Mouse (Mus musculus): ENCODE data around the gene Rnf130. TPM values are rescaled to one million over a fixed set of nuclear protein-coding genes. Genes with fewer than 3 reads are reported as not detected.

Gene Rnf130
- polyA plus RNA-seq, 1 experiment, result 24.3 TPM

DNA sequence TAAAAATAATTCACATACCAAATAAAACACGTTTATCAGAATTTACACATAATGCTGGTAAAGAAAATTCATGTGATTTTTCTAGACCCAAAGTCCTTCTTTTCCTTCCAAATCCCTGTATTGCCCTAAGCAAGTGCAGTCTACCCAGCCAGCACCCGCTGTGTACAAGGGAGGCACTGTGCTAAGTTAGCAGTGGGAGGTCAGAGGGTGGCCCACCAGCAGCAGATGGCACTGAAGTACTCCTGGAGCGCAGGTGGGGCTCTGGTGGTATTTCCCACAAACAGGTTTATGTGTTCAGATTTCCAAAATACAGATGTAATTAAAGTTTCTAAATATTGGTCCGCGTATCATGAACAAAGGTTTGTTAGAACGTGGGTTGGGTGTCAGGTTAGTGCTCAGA is 71.9 kb downstream of the Rnf130 start:
- no peak for TF ChIP-seq GATA1 (IDR thresholded peaks at IDR 0.05; ENCODE audit: low read length)

DNA sequence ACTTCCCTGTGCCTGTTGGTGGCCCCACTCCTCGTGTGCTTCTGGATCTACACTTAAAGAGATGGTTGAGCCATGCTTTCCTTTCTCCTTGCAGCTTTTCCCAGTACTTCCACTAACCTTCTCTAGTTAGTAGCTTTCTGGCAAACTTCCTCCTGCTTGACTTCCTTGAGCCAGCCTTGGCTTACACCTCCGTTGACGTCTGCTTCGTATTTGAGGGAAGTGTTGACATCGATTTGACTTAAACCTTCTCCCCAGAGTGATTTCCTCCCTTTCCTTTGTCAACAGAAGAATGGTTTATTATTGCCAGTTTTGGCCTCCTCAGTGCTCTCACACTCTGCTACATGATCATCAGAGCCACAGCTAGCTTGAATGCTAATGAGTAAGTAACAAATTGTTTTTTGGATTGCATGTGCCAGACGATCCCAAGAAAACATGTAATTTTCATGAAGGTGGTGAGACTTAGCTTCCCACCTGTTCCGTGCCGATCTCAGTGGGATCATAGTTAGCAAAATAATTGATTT is 73.9 kb downstream of the Rnf130 start:
- TF ChIP-seq GATA1 (IDR thresholded peaks at IDR 0.05; ENCODE audit: low read length), result no peak

DNA sequence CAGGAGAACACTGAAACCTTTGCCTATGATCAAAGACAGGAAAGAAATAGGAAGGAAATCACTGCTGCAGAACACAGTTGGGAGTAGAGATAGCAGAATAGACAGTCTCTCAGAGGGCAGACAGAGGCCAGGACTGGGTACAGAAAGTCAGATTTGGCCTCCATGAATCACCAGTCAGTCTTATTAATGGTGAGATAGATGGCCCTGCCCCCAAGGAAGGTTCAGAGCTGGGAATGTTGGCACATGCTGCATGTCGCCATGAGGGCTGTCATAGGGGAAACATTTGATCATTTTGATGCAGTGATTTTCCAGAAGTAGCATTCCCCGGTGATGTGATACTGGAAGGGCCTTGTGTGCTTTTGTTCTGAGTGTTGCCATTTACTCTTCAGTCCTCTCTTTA is 74.5 kb downstream of the Rnf130 start:
- no peak for TF ChIP-seq GATA1 (IDR thresholded peaks at IDR 0.05; ENCODE audit: low read length)

DNA sequence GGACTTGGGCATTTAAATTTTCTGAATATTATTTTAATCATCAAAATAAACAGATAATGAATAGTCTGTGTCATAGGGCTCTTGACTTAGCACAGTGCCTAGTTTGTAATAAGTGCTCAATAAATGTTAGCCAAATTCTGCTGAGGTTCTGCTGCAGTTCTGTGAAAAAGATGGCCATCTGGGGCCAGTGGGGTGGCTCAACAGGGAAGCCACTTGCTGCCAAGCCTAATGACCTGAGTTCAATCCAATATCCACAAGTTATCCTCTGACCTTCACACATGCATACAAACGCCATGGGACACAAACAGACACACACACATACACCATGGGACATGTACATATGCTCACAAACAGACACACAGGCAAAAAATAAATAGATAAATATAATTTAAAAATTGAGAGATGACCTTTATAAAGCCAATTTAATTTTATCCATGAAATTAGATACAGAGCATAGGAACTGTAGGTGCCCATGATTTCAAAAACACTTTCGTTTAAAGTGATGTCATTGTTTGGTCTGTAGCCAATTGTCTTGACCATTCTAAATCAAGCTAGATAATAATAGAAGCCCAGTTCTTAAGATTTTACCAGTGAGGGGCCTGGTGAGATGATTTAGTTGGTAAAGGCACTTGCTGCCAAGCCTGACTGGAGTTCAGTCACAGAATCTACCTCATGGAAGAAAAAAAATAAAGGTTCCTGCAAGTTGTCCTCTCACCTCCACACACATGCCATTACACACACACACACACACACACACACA is 75.6 kb downstream of the Rnf130 start:
- TF ChIP-seq GATA1 (IDR thresholded peaks at IDR 0.05; ENCODE audit: low read length), result no peak

DNA sequence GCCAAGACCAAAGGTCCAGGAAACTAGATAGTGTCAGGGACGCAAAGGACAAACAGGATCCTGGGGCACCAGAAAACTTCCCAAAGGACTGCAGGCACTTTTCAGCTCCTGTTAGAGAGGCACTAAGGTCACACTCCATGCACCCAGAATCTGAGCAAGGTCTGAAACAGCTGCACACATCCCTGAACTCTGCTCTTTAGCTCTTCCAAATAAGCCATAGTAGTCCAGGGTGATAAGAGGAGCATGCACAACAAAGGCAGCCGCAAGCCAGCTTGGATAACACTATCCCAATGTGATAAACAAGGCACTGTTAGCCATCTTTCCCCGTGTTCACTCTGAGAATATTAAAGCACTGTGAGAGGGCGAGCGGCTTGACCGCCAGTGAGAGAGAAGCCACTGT is 78.9 kb downstream of the Rnf130 start:
- no peak for TF ChIP-seq GATA1 (IDR thresholded peaks at IDR 0.05; ENCODE audit: low read length)

DNA sequence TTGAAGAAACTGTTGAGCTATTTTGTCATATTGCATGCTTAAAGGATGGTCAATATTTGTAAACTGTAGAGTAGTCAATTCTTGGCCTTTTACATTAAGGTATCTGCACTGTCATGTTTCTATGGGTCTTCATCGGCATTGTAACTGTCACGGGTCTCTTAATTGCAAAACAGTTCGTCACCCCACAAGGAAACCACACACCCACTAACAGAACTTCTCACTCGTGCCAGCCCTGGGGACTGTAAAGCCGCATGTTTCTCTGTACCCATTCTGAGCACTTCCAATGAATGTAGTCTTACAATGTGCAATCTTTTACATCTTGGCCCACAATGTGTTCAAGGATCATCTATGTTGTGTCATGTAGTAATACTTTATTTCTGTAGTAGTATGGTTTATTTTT is 80.1 kb downstream of the Rnf130 start:
- TF ChIP-seq GATA1 (IDR thresholded peaks at IDR 0.05; ENCODE audit: low read length), result no peak

DNA sequence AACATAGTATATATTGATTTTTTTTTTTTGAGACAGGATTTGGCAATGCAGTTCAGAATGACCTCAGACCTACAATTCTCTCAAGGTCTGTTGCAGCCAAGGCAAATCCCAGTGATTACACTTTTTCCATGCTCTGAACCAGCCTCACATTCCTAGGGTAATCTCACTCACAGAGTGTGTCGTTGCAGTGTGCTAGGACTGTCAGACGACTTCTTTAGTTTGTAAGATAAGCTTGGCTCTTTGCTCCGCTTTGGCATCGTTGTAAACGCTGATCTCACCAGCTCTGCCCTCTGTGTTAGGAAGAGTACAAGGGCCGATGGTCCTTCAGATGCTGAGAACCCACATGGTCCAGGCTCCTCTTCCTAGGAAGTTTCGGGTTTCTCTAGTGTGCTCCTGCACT is 80.9 kb downstream of the Rnf130 start:
- no peak for TF ChIP-seq GATA1 (IDR thresholded peaks at IDR 0.05; ENCODE audit: low read length)

DNA sequence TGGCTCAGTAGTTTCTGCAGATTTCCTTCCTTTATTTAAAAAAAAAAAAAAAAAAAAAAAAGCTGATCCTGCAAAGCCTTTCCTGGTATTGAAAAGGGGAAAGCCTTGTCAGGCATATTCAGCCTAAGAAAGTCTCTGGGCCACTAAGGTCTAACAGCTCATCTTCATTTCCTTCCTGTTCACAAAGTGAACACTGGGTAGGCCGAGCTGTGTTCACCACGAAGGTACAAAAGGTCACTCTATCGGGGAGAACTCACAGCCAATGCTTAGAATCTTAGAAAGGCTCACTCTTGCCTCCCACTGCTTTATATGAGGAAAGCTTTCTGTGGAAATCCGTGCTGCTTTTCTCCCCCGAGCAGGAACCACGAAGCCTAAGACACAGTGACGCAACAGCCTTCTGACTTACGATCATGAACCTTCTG is 83.7 kb downstream of the Rnf130 start:
- TF ChIP-seq GATA1 (IDR thresholded peaks at IDR 0.05; ENCODE audit: low read length), result no peak

DNA sequence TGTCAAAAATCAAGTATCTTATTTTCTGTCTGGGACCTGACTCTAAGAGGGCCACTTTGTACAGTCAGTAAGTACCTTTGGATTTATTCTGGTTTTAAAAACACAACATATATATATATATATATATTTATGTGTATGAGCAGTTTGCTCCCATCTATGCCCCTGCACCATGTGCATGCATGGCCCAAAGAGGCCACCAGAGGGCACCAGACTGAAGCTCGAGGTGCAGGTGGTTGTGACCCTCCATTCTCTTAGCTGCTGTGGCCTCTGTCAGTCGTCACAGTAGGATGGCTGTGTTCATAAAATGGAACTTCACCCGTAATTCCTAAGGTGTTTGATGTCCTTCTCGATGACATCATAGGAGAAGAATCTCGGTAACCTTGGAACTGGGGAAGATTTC is 89.2 kb downstream of the Rnf130 start:
- TF ChIP-seq GATA1 (IDR thresholded peaks at IDR 0.05; ENCODE audit: low read length), result no peak

DNA sequence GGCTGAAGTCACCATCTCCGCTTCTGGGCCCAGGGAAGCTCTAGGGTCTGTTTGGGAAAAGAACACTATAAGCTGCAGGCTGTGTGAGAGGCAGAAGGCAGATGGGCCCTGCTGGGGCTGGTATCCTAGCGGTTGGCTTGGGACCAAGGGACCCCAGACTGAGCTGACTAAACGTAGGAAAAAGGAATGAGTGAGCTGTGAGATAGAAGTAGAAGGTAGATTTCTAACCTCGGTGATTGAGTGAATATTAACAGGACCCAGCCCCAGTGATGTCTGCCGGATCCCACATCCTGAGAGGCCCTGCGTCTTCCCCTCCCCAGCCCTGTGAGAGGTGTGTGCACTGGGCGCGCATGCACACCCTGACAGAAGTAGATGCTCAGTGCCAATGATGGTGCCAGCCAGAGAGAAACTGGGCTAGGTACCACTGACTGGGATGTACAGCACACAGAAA is 97.5 kb downstream of the Rnf130 start:
- no peak for TF ChIP-seq GATA1 (IDR thresholded peaks at IDR 0.05; ENCODE audit: low read length)

DNA sequence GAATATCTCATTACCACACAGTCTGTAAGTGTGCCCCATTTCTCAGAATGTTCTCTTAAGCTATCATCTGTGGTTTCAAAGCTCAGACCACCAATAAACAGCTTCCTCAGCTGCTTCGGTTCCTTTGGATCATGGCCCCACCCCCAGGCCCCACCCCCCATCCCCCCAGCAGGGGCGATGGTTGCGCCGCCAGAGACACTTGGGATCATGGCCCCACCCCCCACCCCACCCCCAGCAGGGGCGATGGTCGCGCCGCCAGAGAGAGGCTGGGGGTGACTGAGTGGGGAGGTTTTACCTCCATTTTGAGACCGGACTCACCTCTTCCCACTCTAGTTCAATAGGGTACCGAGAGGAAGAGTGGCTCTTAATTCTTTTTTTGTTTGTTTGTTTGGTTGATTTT is 102.6 kb downstream of the Rnf130 start:
- TF ChIP-seq GATA1 (IDR thresholded peaks at IDR 0.05; ENCODE audit: low read length), result no peak

DNA sequence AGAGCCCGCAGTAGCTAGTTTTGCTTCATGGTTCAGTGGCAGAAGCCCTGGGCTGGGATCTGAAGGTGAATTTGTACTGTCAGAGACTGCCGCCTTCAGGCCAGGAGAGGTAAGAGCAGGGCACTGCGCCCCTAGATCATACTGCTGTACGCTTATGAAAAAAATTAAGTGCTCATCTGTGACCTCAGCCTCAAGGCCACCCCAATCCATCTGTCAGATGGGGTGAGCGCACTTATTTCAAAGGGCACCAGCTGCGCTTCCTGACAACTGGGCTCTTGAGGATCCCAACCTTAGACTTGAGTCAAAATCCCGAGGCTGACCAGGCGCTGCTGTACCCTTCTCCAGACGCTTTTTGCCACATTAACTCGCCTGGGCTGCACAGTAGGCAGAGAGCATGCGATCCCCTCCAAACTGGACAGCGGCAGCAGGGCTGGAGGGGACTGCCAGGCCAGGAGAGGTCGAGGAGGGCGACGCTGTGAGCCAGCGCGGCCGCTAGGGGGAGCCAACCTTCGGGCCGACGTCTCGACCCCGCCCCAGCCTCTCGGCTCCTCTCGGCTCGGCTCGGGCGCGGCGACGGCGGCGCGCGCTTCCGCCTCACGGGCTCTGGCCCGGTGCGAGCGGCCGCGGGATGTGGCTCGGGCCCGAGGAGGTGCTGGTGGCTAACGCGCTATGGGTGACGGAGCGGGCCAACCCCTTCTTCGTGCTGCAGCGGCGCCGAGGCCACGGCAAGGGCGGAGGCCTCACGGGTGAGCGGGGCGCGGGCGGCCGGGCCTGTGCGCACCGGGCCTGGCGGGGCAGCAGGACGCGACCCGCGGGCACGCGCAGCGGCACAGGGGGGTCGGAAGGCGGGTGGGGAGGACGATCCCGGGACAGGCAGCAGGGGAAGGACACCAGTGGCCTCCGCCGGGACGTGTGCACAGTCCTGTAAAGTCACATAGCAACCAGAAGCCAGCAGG is 105.9 kb downstream of the Rnf130 start, which contains the start of gene Tbc1d9b:
Gene Tbc1d9b, plus strand, starts transcription at position 586 of the 956 bp plus-strand sequence.
- TF ChIP-seq GATA1 (IDR thresholded peaks at IDR 0.05; ENCODE audit: low read length), result no peak

DNA sequence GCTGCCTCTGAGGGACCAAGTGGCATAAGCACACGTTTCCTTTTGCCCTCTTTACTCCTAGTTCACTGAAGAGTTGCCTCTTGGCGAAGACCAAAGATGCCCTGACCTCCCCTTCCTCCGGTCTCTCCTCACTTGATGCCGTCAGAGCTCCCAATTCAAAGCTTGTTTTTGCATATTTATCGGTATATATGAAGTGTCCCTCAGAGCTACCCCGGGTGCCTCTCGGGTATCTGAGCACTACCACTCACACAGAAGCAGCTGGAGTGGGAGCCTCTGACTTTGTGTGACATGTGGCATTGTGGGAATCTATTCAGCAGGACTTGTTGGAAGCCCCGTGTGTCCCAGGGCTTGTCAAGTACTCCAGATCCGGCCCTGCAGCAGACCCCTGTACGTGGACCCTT is 106.7 kb downstream of the Rnf130 start:
- no peak for TF ChIP-seq GATA1 (IDR thresholded peaks at IDR 0.05; ENCODE audit: low read length)

DNA sequence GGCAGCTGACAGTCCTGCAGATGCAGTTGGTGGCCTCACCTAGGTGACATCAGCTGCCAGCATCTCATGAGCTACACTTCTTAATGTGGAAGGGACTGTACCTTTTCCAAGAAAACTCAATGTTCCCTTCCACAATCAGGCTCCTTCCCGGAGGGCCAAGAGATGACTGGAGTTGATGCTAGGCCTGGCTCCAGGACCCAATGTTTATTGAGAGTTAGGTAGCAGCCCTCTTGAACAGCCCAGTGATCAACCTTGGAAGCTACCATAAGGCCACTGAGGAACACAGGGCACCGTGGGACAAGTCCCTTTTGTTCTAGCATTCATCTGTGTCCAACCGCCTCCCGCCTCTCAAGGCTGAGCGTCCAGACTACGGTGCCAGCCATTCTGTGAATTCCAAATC is 107.1 kb downstream of the Rnf130 start:
- TF ChIP-seq GATA1 (IDR thresholded peaks at IDR 0.05; ENCODE audit: low read length), result no peak

DNA sequence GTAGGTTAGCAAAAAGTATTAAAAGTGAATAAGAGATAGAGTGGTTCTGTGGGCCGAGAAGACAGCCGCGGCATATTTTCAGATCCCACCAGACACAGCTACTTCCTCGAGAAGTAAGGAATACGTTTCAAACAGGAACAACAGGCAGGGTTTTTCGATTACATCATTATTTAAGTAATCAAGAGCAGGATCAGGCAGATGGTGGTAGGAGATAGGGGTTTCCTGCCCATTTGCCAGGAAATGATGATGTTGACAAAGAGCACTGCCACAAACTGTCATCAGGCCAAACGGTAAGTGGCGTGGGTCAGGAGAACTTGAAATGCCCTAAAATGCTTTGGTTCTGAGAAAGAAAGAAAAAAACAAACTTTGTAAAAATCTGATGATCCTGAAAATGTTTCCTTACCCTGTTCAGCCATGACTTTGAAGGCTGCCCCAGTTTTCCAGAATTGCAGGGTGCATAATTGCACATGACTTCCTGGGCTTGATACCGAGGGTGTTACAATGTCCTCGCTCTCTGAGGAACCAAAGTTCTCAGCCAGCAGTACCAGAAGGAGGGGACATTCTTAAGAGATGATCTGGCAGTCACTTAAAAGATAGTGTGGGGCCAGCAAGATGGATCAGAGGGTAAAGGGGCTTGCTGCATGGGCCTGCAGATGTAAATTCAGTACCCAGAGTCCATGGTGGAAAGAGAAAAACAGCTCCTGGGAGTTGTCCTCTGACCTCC is 109.2 kb downstream of the Rnf130 start:
- TF ChIP-seq GATA1 (IDR thresholded peaks at IDR 0.05; ENCODE audit: low read length), result peak; percentile 17

Measured in G1E-ER4 (cell line).